Mouse (Mus musculus) kidney, embryonic 14.5 days (tissue): ENCODE results near the gene Poln. TPM values are rescaled to one million over a fixed set of nuclear protein-coding genes. Genes with fewer than 3 reads are reported as not detected.

Experiments
- polyA plus RNA-seq: library from polyadenylated mRNA; unstranded; fragments of >200 nt; fragmentation: Nextera tagmentation; extraction: Ambion mirVana; gene quantifications from 2 replicates; pipeline ENCODE4 v1.2.1, GENCODE M21; 2014

Poln gene
- polyA plus RNA-seq, 1 experiment from 2014 or later, result 0.61 TPM

Other genes with a start within 250 kb of the Poln start
- 47.4 and 60.3 TPM in 2 replicates for gene Nelfa, start 233.0 kb downstream of the Poln start, polyA plus RNA-seq
- 79.8 and 124 TPM in 2 replicates for gene Gm1673, start 186.0 kb downstream of the Poln start, polyA plus RNA-seq
- gene Nat8l, start 173.5 kb downstream of the Poln start, polyA plus RNA-seq, result 0.18 and 0.31 TPM in 2 replicates
- gene Haus3, start 79 bp upstream of the Poln start, polyA plus RNA-seq, result 45.1 and 46.1 TPM in 2 replicates
- gene Mxd4, start 18.3 kb upstream of the Poln start, polyA plus RNA-seq, result 46.1 and 53.0 TPM in 2 replicates
- 0.14 and 0.37 TPM in 2 replicates for gene Zfyve28, start 119.0 kb upstream of the Poln start, polyA plus RNA-seq
- gene Cfap99, start 119.2 kb upstream of the Poln start, polyA plus RNA-seq, result not detected in 2 replicates
- gene Rnf4, start 166.8 kb upstream of the Poln start, polyA plus RNA-seq, result 140 and 213 TPM in 2 replicates
- 17.7 and 18.4 TPM in 2 replicates for gene Fam193a, start 200.5 kb upstream of the Poln start, polyA plus RNA-seq